Mouse (Mus musculus) lung, embryonic 15.5 days (tissue): ENCODE data around the gene Gm26992. TPM values are rescaled to one million over a fixed set of nuclear protein-coding genes. Genes with fewer than 3 reads are reported as not detected.
A peak's percentile ranks its signal among the peaks of the same experiment; 100 is the strongest.

Source experiments
- ATAC-seq: fragments of 200-750 bp; cut with Nextera tagmentation; 2 replicates; pipeline ENCODE4 v1.8.0; 2017; ENCODE audit warnings: moderate number of reproducible peaks, borderline replicate concordance; ENCODE audit not compliant: low FRiP score, low TSS enrichment; ENCODE audit errors: extremely low read depth
- H3K27ac ChIP-seq: fragments of 300-500 bp; sonication (generic); 2 replicates; pipeline ENCODE4 v1.5.1; 2015; ENCODE audit warnings: moderate library complexity, mild to moderate bottlenecking, inconsistent platforms
- H3K27me3 ChIP-seq: fragments of 300-500 bp; sonication (generic); 2 replicates; pipeline ENCODE4 v1.6.1; 2015; ENCODE audit warnings: inconsistent platforms
- H3K36me3 ChIP-seq: fragments of 300-500 bp; sonication (generic); 2 replicates; pipeline ENCODE4 v1.6.1; 2015; ENCODE audit warnings: inconsistent platforms
- H3K4me1 ChIP-seq: fragments of 300-500 bp; sonication (generic); 2 replicates; pipeline ENCODE4 v1.6.1; 2015; ENCODE audit warnings: inconsistent platforms
- H3K4me2 ChIP-seq: fragments of 300-500 bp; sonication (generic); 2 replicates; pipeline ENCODE4 v1.6.1; 2015; ENCODE audit warnings: inconsistent platforms, mild to moderate bottlenecking, moderate library complexity
- H3K4me3 ChIP-seq: fragments of 300-500 bp; sonication (generic); 2 replicates; pipeline ENCODE4 v1.5.1; 2015; ENCODE audit warnings: mild to moderate bottlenecking, inconsistent platforms
- H3K9ac ChIP-seq: fragments of 300-500 bp; sonication (generic); 2 replicates; pipeline ENCODE4 v1.6.1; 2015; ENCODE audit warnings: inconsistent platforms
- H3K9me3 ChIP-seq: fragments of 300-500 bp; sonication (generic); 2 replicates; pipeline ENCODE4 v1.6.1; 2016; ENCODE audit warnings: inconsistent platforms
- WGBS: fragments of 180-500 bp; shearing (Covaris S2); methylation state at CpG from one replicate; pipeline ENCODE4 v1.1.7; 2015; 5-methylcytosine and 5-hydroxymethylcytosine counted together
- polyA plus RNA-seq: library from polyadenylated mRNA; unstranded; fragments of >200 nt; fragmentation: Nextera tagmentation; extraction: Ambion mirVana; gene quantifications from 2 replicates; pipeline ENCODE4 v1.2.1, GENCODE M21; 2015

Gene Gm26992
- polyA plus RNA-seq, 1 experiment from 2014 or later = not detected

DNA sequence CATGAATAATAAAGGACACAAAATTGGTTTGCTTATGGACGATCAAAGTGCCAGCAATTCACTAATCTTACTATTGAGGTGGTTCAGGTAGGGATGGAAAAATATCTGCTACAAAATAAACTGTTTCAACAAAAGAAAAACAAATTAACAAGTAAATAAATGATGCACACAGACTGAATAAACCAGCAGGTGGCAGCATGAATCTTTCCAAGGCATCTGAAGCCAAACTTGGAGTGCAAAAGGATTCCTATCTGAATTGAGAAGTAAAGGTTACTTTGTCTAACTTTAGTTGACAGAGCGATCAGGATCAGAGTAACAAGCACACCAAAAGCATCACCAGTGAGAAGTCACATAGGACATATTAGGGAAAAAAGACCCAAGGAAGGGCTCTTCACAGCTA lies 62.2 kb downstream of the Gm26992 start:
- H3K4me1 ChIP-seq = no peaks in the 10 kb centered on the region
- H3K4me2 ChIP-seq = peak overlapping the region; percentile 46
- no peaks in the 10 kb centered on the region for H3K36me3 ChIP-seq
- no peaks in the 10 kb centered on the region for H3K9me3 ChIP-seq
- ATAC-seq = no peak
- no peaks in the 10 kb centered on the region for H3K27me3 ChIP-seq
- no peak overlapping the region for H3K27ac ChIP-seq
- H3K9ac ChIP-seq = no peak overlapping the region
- WGBS = 26% methylated on average over 2 of the region's 2 CpGs
- peak overlapping the region; percentile 48; the same call in 1 of the 2 replicates for H3K4me3 ChIP-seq

DNA sequence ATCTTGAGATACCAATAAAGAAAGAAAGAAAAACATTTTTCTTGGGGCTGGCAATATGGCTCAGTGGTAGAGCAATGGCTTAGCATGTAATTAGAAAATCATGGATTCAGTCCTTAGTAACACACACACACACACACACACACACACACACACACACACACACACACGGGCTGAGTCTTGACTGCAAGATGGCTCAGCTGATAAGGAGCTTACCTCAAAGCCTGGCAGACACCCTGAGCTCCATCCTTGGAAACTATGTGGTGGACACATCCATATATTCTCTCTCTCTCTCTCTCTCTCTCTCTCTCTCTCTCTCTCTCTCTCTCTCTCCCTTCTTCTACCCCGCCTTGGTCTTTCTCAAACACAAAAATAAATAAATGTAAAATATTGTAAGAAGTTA lies 69.0 kb downstream of the Gm26992 start:
- Histone ChIP-seq H3K4me3 (no peak overlapping the region), H3K9me3 (no peaks in the 10 kb centered on the region), H3K4me2 (no peak overlapping the region), H3K4me1 (peaks cover 8% of the 10 kb centered on the region; the same call in 1 of the 2 replicates), H3K36me3 (no peaks in the 10 kb centered on the region), H3K27ac (no peak overlapping the region), H3K27me3 (no peaks in the 10 kb centered on the region), H3K9ac (no peak overlapping the region)
- no peak for ATAC-seq
- WGBS = 49% methylated on average over 2 of the region's 2 CpGs

DNA sequence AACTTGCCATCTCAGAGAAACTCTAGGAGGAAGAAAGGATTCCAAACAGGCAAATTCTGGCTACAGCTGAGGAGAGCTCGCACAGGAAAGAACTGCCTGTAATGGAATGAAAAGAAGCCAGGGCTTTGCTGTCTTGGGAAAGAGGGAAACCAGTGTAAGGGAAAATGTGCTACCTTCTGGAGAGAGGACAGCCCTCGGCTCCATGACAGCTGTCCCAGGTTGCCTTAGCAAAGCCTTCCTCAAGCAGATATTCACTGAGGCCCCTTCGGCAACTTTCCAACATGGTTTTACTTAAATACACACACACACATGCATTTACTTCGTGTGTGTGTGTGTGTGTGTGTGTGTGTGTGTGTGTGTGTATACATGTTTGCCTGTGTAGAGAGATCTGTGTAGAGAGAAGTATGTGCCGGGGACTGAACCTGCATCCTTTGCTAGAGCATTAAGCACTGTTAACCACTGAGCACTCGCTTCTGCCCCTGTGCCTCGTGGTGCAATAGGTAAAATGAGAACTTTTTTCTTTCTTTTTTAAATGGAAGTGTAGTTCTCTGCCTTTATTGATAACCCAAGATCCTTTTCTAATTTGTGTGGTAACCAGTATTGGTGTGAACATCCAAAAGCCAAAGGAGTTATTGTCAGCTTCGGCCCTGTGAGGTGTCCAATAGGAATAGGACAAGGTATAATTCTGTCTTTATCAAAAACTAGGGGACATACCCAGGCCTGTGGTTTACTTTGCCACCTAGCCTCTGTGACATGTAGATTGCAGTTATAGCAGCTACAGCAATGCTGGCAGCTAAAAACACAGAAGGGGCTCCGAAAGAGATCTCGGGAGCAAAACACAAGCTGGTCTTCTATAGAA lies 70.8 kb downstream of the Gm26992 start:
- H3K36me3 ChIP-seq = 0 out of 2 replicates have a peak, but pooled peaks cover 3% of the 10 kb centered on the region
- WGBS = 38% methylated on average over 10 of the region's 10 CpGs
- H3K27me3 ChIP-seq = no peaks in the 10 kb centered on the region
- peak overlapping the region; percentile 52 for H3K4me2 ChIP-seq
- no peaks in the 10 kb centered on the region for H3K9me3 ChIP-seq
- peaks cover 8% of the 10 kb centered on the region; the same call in 1 of the 2 replicates for H3K4me1 ChIP-seq
- peak overlapping the region; percentile 56 for H3K4me3 ChIP-seq
- H3K9ac ChIP-seq = 0 out of 2 replicates have a peak overlapping the region, but pooled peaks have one; percentile 64
- peak overlapping the region; percentile 90 for H3K27ac ChIP-seq
- ATAC-seq = 0 out of 2 replicates have a peak, but pooled peaks have one; percentile 21

DNA sequence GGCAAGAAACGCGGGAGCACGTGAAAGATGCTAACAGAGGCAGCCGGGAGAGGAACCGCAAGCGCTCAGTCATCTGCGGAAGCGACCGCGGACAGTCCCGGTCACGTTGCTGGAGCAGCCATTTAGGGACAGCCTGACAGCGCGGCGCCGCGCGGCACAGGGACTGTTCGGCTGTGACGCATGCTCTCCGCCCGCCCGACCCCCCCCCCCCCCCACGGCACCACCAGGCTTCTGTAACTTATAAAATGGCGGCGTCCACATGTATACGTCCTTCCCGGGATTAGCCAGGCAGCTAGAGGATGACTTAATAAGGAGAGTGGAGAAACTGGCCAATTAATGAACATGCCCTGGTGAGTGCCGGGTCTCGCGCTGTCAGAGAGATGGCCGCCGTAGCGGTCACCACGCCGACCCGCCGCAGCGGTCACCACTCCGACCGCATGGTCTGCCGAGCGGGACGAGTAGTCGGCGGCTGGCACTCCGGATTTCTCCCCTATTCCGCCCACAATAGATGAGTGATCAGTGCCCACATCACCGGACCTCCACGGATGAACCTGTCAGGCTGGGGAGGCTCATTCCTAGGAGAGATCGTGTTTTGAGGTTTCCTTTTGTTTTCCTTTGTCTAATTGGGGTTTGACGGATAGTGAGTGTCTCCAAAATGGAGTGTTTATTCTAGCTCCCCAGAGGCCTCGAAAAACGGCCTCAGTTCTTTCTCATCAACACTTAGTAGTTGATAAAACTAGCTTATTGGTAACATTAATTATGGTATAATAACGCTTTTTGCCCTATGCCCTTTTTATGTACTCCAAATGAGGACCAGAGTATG lies 71.8 kb downstream of the Gm26992 start:
- peak; percentile 97 for ATAC-seq
- WGBS = under 1% methylated on average over 55 of the region's 55 CpGs
- peak overlapping the region; percentile 52 for H3K4me2 ChIP-seq
- H3K27me3 ChIP-seq = no peaks in the 10 kb centered on the region
- peak overlapping the region; percentile 64 for H3K9ac ChIP-seq
- peak overlapping the region; percentile 90 for H3K27ac ChIP-seq
- 0 out of 2 replicates have a peak, but pooled peaks cover 5% of the 10 kb centered on the region for H3K36me3 ChIP-seq
- no peaks in the 10 kb centered on the region for H3K9me3 ChIP-seq
- H3K4me1 ChIP-seq = peaks cover 8% of the 10 kb centered on the region; the same call in 1 of the 2 replicates
- peak overlapping the region; percentile 56 for H3K4me3 ChIP-seq

DNA sequence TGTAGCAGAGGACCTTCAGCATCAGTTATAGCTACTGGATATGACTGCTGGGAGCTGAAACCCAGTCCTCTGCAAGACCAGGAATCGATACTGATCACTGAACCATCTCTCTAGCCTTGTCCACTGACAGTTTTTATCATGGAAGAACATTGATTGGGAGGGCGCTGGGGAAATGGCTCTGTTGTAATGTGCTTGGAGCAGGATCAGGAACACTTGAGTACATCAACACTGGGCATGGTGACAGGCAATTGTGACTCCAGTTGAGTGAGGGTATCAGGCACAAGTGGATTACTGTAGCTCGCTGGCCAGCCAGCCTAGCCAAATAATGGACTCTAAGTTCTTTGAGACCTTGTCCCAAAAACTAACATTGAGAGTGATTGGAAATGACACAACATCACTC lies 77.6 kb downstream of the Gm26992 start:
- no peak overlapping the region for H3K4me3 ChIP-seq
- H3K36me3 ChIP-seq = peaks cover 16% of the 10 kb centered on the region
- H3K4me2 ChIP-seq = no peak overlapping the region
- H3K4me1 ChIP-seq = no peaks in the 10 kb centered on the region
- WGBS = 81% methylated on average over 3 of the region's 3 CpGs
- H3K27ac ChIP-seq = no peak overlapping the region
- H3K9ac ChIP-seq = no peak overlapping the region
- ATAC-seq = no peak
- no peaks in the 10 kb centered on the region for H3K9me3 ChIP-seq
- no peaks in the 10 kb centered on the region for H3K27me3 ChIP-seq

GRCm38 (mm10) chrX:103500137-103500536 lies 78.3 kb downstream of the Gm26992 start:
- Histone ChIP-seq H3K9me3 (no peaks in the 10 kb centered on the region), H3K4me2 (no peak overlapping the region), H3K4me3 (no peak overlapping the region), H3K9ac (no peak overlapping the region), H3K36me3 (peaks cover 16% of the 10 kb centered on the region), H3K4me1 (no peaks in the 10 kb centered on the region), H3K27me3 (no peaks in the 10 kb centered on the region), H3K27ac (no peak overlapping the region)
- WGBS = 88% methylated on average over 2 of the region's 2 CpGs
- no peak for ATAC-seq

DNA sequence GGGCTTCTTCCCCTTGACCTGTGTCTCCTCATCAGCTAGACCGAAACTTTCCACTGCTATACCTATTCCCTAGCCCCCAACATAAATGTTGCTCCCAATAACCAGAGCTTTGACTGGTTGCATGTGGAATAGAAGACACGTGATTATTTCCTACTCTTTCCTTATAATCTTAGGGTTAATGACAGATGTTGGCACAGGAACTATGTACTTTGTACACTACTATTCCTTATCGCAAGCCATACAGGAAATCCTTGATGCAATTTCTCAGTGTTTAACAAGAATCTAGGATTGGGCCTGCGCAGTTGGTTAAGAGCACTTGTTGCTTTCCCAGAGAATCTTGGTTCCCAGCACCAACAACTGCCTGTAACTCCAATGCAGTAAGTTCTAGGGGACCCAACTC lies 86.4 kb downstream of the Gm26992 start:
- Histone ChIP-seq H3K27ac (no peak overlapping the region), H3K4me1 (no peaks in the 10 kb centered on the region), H3K36me3 (peaks cover 6% of the 10 kb centered on the region; the same call in 1 of the 2 replicates), H3K4me3 (no peak overlapping the region), H3K27me3 (no peaks in the 10 kb centered on the region), H3K4me2 (no peak overlapping the region), H3K9me3 (no peaks in the 10 kb centered on the region), H3K9ac (no peak overlapping the region)
- WGBS = 90% methylated on average over 4 of the region's 4 CpGs
- ATAC-seq = no peak

GRCm38 (mm10) chrX:103509168-103510019 lies 87.6 kb downstream of the Gm26992 start:
- Histone ChIP-seq H3K27ac (no peak overlapping the region), H3K9ac (no peak overlapping the region), H3K4me1 (no peaks in the 10 kb centered on the region), H3K9me3 (no peaks in the 10 kb centered on the region), H3K4me2 (no peak overlapping the region), H3K36me3 (peaks cover 6% of the 10 kb centered on the region; the same call in 1 of the 2 replicates), H3K4me3 (no peak overlapping the region), H3K27me3 (no peaks in the 10 kb centered on the region)
- WGBS = 78% methylated on average over 8 of the region's 8 CpGs
- ATAC-seq = no peak

GRCm38 (mm10) chrX:103514782-103515181 lies 93.0 kb downstream of the Gm26992 start:
- WGBS = 29% methylated on average over 4 of the region's 4 CpGs
- H3K4me3 ChIP-seq = no peak overlapping the region
- H3K4me2 ChIP-seq = no peak overlapping the region
- H3K27me3 ChIP-seq = no peaks in the 10 kb centered on the region
- H3K9ac ChIP-seq = no peak overlapping the region
- H3K27ac ChIP-seq = 0 out of 2 replicates have a peak overlapping the region, but pooled peaks have one; percentile 33
- no peaks in the 10 kb centered on the region for H3K9me3 ChIP-seq
- peak; percentile 88 for ATAC-seq
- H3K36me3 ChIP-seq = no peaks in the 10 kb centered on the region
- 0 out of 2 replicates have a peak, but pooled peaks cover 8% of the 10 kb centered on the region for H3K4me1 ChIP-seq

- ATAC-seq = no peak
- Histone ChIP-seq H3K27ac (peak overlapping the region; percentile 33; the same call in 1 of the 2 replicates), H3K4me2 (no peak overlapping the region), H3K9me3 (no peaks in the 10 kb centered on the region), H3K27me3 (no peaks in the 10 kb centered on the region), H3K4me3 (no peak overlapping the region), H3K4me1 (0 out of 2 replicates have a peak, but pooled peaks cover 8% of the 10 kb centered on the region), H3K36me3 (no peaks in the 10 kb centered on the region), H3K9ac (no peak overlapping the region)
- 59% methylated on average over 1 of the region's 1 CpGs for WGBS
These were observed 93.5 kb downstream of the Gm26992 start for GRCm38 (mm10) chrX:103515346-103515745.

- Histone ChIP-seq H3K4me1 (0 out of 2 replicates have a peak, but pooled peaks cover 8% of the 10 kb centered on the region), H3K4me2 (no peak overlapping the region), H3K27ac (no peak overlapping the region), H3K9me3 (no peaks in the 10 kb centered on the region), H3K36me3 (no peaks in the 10 kb centered on the region), H3K27me3 (no peaks in the 10 kb centered on the region), H3K9ac (no peak overlapping the region), H3K4me3 (no peak overlapping the region)
- ATAC-seq = no peak
- 89% methylated on average over 2 of the region's 2 CpGs for WGBS
These were observed 97.0 kb downstream of the Gm26992 start for GRCm38 (mm10) chrX:103518798-103519197.
